Mouse (Mus musculus): ENCODE measurements at regions not wholly inside any gene's neighbourhood (a gene's known extent, or its start where the extent isn't known, plus 50 kb on each side); places are given as distances from the start of the nearest gene placed in this dataset.
A peak's percentile ranks its signal among the peaks of the same experiment; 100 is the strongest.

DNA sequence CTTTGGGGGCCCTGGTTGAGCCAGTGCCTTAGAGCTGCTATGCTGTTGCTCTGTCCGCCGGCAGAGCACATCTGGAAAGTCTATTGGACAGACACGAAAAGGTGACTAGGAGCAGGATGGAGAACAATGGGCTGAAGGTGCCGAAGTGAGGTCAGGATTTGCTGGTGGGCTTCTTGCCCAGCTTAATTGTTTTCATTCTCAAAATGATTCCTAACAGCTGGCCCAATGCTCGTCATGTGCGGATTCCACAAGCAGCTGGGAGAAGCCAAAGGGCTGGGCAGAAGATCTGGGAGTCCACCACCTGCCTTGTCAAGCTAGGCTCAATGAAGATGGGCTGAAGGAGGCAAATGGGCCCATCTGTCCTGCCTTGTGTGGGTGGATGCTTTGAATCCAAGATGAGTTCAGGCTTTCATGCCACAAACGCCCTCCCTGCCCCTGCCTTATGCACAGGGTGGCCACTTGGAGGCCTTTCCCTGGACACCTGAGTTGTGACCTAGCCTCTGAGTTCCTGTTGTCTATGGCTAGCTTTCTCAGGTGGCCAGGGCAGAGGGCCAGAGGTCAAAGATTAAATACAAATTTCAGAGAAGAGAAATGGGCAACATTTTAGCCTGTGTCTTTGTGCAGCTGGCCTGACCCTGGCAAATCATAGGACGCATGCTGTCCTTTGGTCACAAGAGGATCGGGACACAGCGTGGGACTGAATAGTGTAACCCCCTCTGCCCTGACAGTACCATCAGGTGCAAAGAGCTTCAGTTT, 95.9 kb downstream of the Snx19 start:
- 74% methylated on average over 10 of the region's 10 CpGs for WGBS
- no peak for DNase-seq
- no peak overlapping the region for H3K4me3 ChIP-seq (replicated peaks; ENCODE audit: insufficient read depth, low read depth, low read length)
- no peaks in the 10 kb centered on the region for H3K27me3 ChIP-seq (ENCODE audit: control insufficient read depth, insufficient read depth, low read length)
- TF ChIP-seq POLR2A (IDR thresholded peaks at IDR 0.05; ENCODE audit: borderline replicate concordance, insufficient read depth, low read length) (no peak), CTCF (IDR thresholded peaks at IDR 0.05; ENCODE audit: borderline replicate concordance, insufficient read depth, low read depth, low read length) (no peak)
- H3K27ac ChIP-seq (ENCODE audit: insufficient read depth, low read length) = no peak overlapping the region
- peaks cover 3% of the 10 kb centered on the region; the same call in 1 of the 2 replicates for H3K4me1 ChIP-seq (ENCODE audit: control insufficient read depth, insufficient read depth, low read length)

DNA sequence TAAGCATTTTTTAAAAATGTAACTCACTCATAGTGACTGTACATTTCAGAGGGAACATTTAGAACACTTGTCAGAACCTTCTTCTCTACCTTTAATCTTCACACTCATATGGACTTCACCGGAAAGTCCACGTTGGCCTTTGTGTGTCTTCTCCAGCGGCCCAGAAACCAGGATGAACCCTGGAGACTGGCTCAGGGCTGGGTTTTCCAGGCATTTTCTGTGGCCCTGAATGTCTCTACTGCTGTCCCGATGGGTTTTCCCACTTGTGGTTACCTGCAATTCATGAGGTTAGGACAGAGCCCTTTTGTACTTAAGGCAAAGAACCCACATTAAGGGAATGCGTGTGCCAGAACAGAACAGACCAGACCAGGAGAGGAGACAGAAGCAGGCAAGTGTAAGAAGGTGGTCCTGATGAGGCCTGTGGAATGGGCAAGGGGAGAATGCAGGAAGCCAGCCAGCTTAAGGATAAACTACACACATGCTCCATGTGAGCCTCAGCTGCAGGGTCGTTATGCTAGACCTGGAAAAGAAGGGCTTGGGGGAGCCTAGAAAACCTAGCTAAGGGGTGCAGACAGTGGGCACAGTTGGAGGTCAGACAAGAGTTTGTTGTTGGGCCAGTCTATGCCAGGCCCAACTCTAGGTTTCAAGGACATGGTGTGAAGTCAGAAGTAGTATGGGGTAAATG, 94.8 kb downstream of the Snx19 start:
- H3K4me1 ChIP-seq (ENCODE audit: control insufficient read depth, insufficient read depth, low read length) = peaks cover 3% of the 10 kb centered on the region; the same call in 1 of the 2 replicates
- no peak for TF ChIP-seq POLR2A (IDR thresholded peaks at IDR 0.05; ENCODE audit: borderline replicate concordance, insufficient read depth, low read length)
- no peak for TF ChIP-seq CTCF (IDR thresholded peaks at IDR 0.05; ENCODE audit: borderline replicate concordance, insufficient read depth, low read depth, low read length)

DNA sequence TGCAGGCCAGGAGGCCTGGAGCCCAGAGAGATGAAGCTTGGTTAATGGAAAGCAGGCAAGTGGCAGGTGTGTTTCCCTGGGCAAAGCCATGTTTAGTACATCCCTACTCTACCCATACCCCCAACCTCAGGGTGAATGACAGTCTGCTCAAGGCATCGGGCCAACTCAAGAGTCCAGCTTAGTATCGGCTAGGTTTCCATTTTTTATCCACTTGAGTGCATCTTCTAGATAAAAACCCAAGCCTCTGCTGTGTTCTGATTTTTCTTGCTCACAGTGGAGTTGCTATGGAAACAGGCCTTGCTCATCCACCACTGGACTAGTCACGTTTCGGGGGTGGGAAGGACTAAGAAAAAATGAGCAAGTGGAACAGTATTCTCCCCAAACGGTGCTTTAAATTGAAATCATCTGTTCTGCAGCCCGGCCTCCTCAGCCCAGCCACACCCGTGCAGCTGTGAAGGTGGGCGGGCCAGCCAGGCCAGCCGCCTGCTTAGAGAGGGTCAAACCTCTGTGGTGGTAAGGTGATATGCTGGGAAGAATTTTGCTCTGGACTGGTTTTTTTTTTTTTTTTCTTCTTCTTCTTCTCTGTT, 94.0 kb downstream of the Snx19 start:
- Histone ChIP-seq H3K4me3 (replicated peaks; ENCODE audit: insufficient read depth, low read depth, low read length) (no peak overlapping the region), H3K27me3 (ENCODE audit: control insufficient read depth, insufficient read depth, low read length) (no peaks in the 10 kb centered on the region), H3K27ac (ENCODE audit: insufficient read depth, low read length) (no peak overlapping the region), H3K4me1 (ENCODE audit: control insufficient read depth, insufficient read depth, low read length) (peaks cover 3% of the 10 kb centered on the region; the same call in 1 of the 2 replicates)
- 58% methylated on average over 9 of the region's 9 CpGs for WGBS
- TF ChIP-seq CTCF (IDR thresholded peaks at IDR 0.05; ENCODE audit: borderline replicate concordance, insufficient read depth, low read depth, low read length) = no peak
- TF ChIP-seq POLR2A (IDR thresholded peaks at IDR 0.05; ENCODE audit: borderline replicate concordance, insufficient read depth, low read length) = no peak
- no peak for DNase-seq

More for the DNA sequence above, 94.8 kb downstream of the Snx19 start:
- Histone ChIP-seq H3K27ac (ENCODE audit: insufficient read depth, low read length) (no peak overlapping the region), H3K27me3 (ENCODE audit: control insufficient read depth, insufficient read depth, low read length) (no peaks in the 10 kb centered on the region), H3K4me3 (replicated peaks; ENCODE audit: insufficient read depth, low read depth, low read length) (no peak overlapping the region)
- 91% methylated on average over 6 of the region's 6 CpGs for WGBS
- DNase-seq = no peak

DNA sequence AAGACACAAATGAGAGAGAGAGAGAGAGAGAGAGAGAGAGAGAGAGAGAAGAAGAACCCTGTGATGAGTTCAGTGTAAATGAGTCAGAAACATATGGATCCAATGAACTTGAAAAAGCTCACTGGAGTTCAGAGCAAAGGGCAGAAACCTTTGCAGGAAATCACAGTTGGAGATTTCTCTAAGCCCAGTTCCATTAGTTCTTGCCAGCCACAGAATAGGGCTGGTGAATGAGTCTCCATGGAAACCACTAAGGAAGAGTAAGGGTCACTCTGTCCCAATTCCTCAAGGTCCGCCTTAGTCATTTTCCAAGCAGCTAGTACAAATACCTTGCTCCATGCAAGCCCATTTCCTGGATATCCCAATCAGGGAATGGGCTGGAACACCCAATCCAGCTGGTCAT, 93.2 kb downstream of the Snx19 start:
- peaks cover 3% of the 10 kb centered on the region; the same call in 1 of the 2 replicates for H3K4me1 ChIP-seq (ENCODE audit: control insufficient read depth, insufficient read depth, low read length)
- WGBS = 97% methylated on average over 1 of the region's 1 CpGs
- H3K27me3 ChIP-seq (ENCODE audit: control insufficient read depth, insufficient read depth, low read length) = no peaks in the 10 kb centered on the region
- no peak for DNase-seq
- H3K4me3 ChIP-seq (replicated peaks; ENCODE audit: insufficient read depth, low read depth, low read length) = no peak overlapping the region
- H3K27ac ChIP-seq (ENCODE audit: insufficient read depth, low read length) = no peak overlapping the region
- no peak for TF ChIP-seq CTCF (IDR thresholded peaks at IDR 0.05; ENCODE audit: borderline replicate concordance, insufficient read depth, low read depth, low read length)
- no peak for TF ChIP-seq POLR2A (IDR thresholded peaks at IDR 0.05; ENCODE audit: borderline replicate concordance, insufficient read depth, low read length)

DNA sequence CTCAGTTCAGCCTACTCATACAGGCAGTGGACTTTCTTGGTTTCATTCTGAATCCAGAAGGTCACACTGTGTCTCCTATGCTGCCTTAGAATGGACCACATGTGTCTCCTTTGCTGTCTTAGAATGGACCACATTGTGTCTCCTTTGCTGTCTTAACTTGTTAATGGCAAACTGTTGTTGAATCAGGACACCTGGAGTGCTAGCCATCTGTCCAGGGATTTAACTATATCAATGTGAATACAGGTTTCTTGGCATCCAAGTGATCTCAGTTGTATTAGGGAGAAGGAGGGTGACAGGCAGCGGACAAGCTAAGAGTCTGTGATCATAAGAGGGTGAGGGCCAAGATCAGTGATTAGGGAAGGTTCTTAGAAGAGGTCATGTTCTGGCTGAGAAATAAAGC, 92.3 kb downstream of the Snx19 start:
- DNase-seq = peak in 1 of 2 experiments; percentile 53
- no peak for TF ChIP-seq POLR2A (IDR thresholded peaks at IDR 0.05; ENCODE audit: borderline replicate concordance, insufficient read depth, low read length)
- no peak for TF ChIP-seq CTCF (IDR thresholded peaks at IDR 0.05; ENCODE audit: borderline replicate concordance, insufficient read depth, low read depth, low read length)
- no peak overlapping the region for H3K4me3 ChIP-seq (replicated peaks; ENCODE audit: insufficient read depth, low read depth, low read length)
- no peaks in the 10 kb centered on the region for H3K27me3 ChIP-seq (ENCODE audit: control insufficient read depth, insufficient read depth, low read length)
- WGBS = 23% methylated on average over 1 of the region's 1 CpGs
- no peak overlapping the region for H3K27ac ChIP-seq (ENCODE audit: insufficient read depth, low read length)
- H3K4me1 ChIP-seq (ENCODE audit: control insufficient read depth, insufficient read depth, low read length) = peaks cover 3% of the 10 kb centered on the region; the same call in 1 of the 2 replicates

Measured in cerebellum, adult 2 months (tissue).